Mouse (Mus musculus) thymus, adult 2 months (tissue): ENCODE measurements around the gene Ralb.

Source experiments
- CTCF ChIP-seq: fragments of 200-500 bp; IDR thresholded peaks from 2 replicates; pipeline ENCODE4 v1.5.1; 2012; ENCODE audit warnings: mild to moderate bottlenecking, control low read depth, low read length, moderate library complexity, borderline replicate concordance; ENCODE audit not compliant: control insufficient read depth, poor library complexity, insufficient read depth; ENCODE audit errors: extremely low read depth
- POLR2A ChIP-seq: fragments of 200-500 bp; IDR thresholded peaks from 2 replicates; pipeline ENCODE4 v1.6.1; 2012; ENCODE audit warnings: mild to moderate bottlenecking, low read length, control low read depth, moderate library complexity; ENCODE audit not compliant: control insufficient read depth, poor library complexity, insufficient read depth; ENCODE audit errors: extremely low read depth

GRCm38 (mm10) chr1:119457993-119458605, 46.5 kb downstream of the Ralb start:
- TF ChIP-seq CTCF = no peak
- TF ChIP-seq POLR2A = no peak
